Mouse (Mus musculus) thymus, postnatal 25 days (tissue): Measurements from ENCODE around the gene Wdr62.
"Not testable (repeated sequence)": the region's sequence is repeated elsewhere in the genome, so short reads cannot be mapped to it uniquely, and the experiment has no call there.

Experiments
- DNase-seq: peaks from one replicate; pipeline ENCODE4 v3.0.0; 2022

Wdr62 gene

DNA sequence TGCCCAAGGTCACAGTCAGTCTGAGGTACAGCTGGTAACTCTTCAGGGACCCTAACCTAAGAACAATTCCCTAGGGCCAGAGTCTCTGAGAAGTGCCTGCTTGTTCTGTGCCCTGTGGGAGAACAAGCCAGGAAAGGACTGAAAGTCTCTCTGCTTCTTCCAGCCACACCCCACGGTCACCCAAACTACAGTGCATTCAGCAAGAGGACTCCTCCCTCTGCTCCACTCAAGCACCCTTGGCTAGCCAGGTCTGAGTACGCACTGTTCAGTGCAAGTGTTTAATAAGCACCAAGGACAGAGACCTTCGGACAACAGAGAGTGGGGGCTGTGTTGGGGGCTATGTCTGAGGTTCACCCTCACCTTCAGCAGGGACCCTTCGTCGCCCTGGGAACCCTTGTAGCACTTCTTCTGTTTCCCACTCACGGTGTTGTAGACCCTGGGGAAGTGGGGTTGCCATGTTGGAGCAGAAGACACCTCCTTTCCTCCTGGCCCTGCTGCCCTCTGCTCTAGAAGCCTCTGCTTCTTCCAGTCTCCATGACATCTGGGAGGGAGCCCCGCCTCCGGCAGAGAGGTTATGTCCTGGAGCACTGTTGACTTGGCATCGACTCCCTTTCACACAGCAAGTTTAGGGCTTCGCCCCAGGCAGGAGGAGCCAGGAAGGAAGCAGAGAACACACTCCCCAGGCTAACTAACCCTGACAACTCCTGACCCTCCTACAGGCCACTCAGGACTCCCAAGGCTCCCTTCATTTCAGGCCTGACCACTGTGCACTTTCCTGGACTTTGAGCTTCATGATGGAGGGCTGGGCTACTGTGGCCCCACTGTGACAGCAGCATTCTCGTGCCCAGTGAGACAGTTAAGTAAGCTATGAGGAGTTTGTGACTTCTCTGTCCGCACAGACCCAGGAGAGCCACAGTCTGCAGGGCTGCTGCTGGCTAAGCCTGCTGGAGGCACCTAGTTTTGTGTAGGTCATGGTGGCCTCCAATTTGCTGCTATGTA, 28.0 kb downstream of the Wdr62 start:
- no peak for DNase-seq

DNA sequence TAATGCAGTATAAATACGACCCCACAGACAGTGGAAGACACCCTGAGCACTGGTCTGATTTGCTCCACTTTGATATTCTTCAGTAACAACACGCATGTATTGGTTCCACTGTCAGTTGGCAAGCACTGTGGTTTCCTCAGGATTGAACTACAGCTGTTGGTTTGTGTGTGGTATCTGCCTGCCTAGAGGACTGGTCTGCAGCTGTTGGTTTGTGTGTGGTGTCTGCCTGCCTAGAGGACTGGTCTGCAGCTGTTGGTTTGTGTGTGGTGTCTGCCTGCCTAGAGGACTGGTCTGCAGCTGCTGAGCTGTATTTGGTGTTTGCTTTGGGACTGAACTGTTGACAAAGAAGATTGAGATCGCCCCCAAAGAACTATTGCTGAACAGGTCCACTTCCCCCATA, 42.8 kb downstream of the Wdr62 start:
- not testable (repeated sequence) for DNase-seq

DNA sequence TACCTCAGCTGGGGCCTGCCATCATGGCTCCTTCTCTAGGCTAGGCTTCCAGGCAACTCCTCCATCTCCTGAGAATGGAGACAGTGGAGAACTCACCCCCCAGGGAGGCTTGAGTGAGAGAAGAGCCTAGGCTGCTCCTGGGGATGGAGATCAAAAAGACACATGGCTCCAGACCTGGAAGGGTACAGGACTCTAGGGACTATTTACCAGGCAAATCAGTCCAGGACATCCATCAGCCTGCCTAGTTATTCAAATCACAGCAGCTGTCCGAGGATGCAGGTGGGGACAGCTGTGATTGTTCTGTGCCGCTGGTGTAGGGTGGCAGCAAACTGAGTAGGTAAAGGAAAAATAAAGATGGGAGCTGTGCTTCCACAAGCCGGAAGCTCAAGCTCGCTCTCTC, 44.6 kb downstream of the Wdr62 start, which contains the start of gene Ovol3:
TSS of gene Ovol3 (minus strand) at position 101 of the 400 bp plus-strand sequence.
- no peak for DNase-seq

DNA sequence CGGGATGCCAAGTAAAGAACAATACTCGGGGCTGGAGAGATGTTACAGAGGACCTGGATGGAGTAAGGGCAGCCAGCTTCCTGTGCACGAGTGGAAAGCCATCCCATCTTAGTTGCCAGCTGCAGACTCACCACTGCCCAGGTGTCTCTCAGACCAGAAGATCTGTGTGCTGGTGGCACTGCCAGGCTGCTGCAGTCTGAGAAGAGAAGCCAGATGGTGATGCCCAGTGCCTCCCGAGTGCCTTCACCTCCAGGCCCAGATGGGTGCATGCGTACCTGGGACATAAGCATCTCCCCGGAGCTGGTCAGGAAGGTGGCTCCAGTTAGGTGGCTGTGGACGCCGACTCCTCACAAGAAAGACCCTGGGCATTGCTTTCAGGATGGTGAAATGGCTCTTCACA, 45.1 kb downstream of the Wdr62 start:
- DNase-seq: no peak

DNA sequence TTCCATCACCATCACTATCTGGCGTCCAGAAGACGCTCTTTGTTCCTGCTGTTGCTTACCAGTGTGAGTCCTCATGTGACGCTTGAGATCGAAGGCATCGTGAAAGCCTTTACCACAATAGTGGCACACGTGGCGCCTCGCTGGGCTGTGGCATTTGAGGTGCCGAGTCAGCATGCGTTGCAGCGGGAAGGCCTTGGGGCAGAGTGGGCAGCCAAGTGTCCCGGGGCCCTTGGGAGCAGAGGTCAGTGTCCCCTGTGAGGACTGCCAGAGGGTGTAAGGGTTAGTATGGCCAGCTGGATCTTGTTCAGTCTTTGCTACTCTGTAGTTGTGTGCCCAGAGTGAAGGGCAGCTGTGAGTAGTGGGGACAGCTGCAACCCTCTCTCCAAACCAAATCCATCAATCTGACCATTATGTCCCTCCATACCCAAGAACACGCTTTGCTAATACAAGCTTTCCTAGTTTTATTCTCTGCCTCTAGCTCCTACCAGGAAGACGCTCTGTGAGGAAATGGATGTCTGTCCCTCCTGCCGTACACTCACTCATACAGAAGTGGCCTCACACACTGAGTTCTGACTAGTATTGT, 45.9 kb downstream of the Wdr62 start:
- no peak for DNase-seq

DNA sequence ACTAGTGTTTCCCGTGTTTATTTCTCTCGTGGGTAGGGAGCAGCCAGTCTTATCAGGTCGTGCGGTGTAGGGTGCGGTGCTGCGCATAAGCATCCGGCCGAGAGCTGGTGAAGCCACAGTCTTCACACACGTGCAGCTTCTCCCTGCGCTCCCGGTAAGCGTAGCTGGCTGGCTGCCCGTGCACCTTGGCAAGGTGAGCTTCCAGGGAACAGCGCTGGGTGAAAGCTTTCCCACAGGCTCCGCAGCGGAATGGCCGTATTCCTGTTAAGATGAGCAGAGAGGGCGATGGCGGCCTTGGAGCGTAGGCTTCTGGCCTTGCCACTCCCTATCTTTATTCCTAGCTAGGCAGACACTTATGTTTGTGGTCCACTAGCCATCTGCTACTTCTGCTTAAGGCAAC, 46.8 kb downstream of the Wdr62 start:
- no peak for DNase-seq

DNA sequence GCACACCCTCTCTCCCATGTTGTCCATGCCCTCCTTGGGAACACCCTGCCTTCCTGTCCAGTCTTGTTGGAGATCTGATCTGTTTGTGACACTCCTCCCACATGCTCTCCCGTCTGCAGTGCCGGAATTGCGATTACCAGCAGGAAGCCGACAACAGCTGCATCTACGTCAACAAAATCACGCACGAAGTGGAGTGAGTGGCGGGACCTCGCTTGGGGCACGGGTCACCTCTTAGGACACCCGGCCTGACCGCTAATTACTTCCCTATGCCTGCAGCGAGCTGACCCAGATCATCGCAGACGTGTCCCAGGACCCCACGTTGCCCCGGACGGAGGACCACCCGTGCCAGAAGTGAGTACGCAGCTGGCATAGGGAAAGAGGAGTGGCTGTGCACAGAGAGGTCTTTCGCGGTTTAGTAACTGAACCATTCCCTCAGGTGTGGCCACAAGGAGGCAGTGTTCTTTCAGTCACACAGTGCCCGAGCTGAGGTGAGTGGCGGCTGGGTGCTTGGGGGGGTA, 47.5 kb downstream of the Wdr62 start:
- peak; percentile 61 for DNase-seq

DNA sequence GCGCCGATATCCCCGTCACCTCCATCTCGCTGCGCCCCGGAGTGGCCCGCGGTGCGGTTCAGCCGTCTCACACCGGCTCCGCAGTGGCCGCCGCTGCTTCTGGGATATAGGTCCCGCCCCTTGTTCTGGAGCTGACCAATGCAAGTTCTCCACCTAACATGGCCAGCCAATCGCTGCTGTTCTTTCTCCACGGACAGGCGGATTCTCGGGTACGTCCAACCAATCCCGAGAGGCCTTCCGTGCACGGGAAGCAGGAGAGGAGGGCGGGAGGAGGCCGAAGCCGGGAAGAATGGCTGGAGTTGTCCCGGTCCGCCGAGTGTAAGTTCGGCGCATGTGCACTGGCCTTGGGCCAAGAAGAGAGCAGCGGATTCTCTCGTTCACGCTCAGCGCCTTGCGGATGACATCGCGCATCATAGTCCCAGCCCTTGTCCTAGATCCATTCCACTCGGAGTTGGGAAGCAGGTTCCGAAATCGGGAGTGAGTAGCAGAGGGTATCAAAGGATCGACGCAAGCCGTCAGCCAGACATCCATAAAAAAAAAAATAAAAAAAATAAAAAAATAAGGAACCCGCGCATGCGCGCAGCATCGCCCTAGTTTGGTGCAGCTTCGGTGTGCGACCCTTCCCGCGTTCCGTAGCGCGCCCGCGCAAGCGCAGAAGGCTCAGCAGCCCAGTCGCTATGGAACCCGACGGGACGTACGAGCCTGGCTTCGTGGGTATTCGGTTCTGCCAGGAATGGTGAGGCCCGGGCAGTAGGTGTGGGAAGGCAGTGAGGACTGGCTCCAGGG, 48.4 kb downstream of the Wdr62 start, which contains the start of the genes Polr2i and Tbcb:
TSS of gene Polr2i (plus strand) at position 280 of the 786 bp plus-strand sequence.
TSS of gene Tbcb (minus strand) at position 604 of the 786 bp plus-strand sequence.
- DNase-seq: peak; percentile 94

DNA sequence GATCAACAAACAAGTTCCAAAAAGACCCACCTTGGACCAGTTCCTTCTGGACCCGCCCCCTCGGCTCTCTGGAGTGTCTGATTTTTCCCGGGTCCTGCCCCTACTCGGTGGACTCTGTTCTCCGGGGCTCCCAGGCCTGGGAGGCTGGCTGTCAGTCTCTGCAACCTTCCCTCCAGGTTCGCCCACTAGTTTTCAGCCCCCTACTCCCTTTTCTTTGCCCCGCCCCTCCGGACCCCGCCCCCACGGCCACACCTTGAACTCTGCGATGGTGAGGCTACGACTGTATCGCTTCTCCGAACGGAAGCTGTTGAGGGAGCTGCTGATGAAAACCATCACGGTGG, 48.9 kb downstream of the Wdr62 start:
- no peak for DNase-seq

DNA sequence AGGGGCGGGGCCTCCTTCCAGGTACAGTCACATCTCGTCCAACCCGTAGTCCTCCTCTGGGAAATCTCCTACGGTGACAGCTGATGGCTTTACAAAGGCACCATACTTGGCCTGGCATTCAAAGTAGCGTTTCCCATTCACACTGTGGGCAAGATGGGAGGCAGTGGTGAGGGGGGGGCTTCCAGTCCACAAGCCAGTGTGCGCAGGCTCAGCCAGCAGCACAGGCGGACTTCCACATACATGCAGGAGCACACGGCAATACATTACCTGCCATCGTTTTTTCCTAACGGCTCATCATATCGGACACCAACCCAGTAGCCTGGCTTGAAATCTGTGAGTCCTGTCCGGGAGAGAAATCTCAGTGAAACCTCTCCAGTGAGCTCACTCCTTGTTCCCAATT, 56.0 kb downstream of the Wdr62 start:
- DNase-seq: no peak

DNA sequence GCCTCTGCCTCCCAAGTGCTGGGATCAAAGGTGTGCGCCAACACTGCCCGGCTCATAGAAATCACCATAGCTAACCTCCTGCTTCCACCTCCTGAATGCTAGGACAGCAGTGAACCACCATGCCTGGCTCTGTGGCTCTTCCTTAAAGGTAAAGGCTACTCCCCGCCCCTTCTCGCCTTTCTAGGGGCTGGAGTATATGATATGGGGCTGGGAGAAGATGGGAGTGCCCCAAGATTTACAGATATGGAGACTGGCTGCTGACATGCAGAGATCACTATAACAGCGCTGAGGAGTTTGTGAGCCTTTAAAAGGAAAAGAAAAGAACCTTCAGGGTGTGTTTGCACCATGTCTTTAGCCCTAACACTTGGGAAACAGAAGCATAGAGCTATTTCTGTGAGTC, 58.0 kb downstream of the Wdr62 start:
- DNase-seq: no peak

DNA sequence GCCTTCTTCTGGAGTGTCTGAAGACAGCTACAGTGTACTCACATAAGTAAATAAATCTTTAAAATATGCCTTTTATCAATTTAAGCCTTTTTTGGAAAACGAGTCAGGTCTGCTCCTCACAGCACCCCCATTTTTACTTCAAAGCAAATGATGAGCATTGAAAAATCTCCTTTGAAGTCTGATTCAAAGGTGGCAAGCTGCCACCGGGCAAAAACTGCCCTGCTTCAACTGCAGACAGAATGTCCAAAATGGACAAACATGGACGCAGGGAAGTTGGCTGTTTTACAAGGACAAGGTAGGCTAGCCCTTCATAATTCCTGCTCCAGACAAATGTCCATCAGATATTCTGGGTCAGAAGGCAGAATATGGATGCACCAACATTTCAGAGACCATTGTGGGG, 58.8 kb downstream of the Wdr62 start:
- DNase-seq: no peak

DNA sequence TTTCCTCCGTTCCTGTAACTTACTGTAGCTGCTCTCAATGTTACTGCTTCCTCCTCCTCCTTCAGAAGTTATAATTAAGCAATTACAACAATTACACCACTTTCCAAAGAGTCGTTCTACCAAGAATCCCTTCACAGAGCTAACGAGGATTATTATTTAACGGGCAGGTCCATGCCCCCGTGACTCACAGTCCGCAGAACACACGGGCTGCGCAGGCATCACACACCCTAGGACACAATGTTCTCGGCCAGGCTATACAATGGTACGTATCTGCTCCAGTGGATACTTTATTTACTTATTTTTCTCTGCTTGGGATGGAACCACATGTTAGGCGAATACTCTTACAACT, 60.2 kb downstream of the Wdr62 start:
- no peak for DNase-seq

DNA sequence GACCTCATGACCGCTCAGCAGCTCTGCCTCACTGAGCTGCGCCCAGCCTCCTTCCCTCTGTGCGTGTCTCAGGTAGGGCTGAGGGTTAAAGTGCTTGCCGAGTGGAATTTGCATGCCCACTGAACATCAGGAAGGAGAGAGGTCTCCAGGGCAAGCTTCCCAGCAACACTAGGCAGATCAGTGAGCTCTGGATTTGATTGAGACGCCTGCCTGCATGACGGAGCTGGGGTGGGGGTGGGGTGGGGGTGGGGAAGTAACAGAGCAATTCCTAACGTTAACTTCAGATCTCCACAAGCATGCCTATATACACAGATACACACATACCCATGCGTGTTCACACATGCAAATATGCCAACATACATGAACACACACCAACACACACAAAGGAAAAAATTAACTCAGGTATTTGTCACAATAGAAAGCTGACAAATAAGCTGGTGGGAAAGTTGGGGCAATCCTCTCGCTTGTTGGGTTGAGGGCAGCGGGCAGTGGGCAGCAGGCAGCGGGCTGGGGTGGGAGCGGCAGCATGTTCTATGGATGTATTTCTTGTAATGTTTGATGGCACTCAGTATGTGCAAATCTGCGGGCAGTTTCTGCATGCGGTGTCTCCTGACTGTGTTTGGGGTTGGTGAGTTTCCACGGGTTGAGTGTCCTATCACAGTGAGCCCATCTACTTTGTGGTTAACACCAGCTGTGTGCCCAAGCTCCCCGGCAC, 60.8 kb downstream of the Wdr62 start:
- DNase-seq: peak; percentile 57

DNA sequence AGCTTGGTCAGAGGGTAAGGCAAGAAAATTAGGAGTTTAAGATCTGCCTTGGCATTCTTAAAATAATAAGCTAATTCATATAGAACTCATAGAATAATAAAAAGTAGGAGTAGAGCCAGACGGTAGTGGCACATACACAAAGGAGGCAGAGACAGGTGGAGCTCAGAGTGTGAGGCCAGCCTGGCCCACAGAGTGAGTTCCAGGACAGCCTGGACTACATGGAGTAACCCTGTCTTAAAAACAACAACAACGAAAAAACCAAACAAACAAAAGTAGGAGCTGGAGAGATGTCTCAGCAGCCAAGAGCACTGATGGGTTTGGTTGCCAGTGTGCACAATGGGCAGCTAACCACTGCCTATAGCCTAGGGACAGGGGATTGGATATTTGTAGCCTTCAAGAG, 62.9 kb downstream of the Wdr62 start:
- DNase-seq: no peak

DNA sequence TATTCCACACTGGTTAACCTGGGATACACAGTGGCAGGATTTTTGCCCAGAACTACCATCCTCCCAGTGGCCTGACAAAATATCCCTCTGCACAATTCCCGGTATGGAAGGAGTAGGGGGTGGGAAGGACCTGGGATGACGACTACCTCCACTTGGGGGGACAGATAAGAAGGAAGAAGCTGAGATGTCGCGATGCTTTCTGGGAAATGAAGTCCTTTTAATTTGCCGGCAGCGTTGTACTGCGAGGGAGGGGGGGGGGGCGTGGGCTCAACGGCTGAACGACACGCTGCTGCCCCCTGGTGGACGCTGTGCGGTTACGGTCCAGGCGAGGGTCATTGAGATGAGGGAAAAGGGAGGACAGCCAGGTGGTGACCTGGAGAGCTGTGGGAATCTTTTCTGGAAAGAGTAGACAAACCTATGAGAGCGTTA, 63.5 kb downstream of the Wdr62 start:
- DNase-seq: peak; percentile 65

DNA sequence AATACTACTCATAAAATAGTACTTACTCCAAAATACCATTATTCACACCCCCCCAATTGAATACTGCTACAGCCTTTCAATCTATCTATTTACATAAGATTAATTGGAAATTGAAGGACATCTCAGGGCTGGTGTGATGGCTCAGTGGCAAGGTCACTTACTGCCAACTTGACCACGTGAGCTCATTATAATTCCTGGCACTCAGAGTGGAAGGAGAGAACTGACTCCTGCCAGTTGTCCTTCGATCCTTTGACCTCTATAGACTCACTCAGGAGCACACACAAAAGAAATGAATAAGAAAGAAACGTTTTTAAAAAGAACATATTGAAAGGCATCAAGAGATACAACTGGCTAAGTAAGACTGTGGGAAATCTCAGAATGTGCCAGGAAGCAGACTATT, 64.3 kb downstream of the Wdr62 start:
- no peak for DNase-seq

DNA sequence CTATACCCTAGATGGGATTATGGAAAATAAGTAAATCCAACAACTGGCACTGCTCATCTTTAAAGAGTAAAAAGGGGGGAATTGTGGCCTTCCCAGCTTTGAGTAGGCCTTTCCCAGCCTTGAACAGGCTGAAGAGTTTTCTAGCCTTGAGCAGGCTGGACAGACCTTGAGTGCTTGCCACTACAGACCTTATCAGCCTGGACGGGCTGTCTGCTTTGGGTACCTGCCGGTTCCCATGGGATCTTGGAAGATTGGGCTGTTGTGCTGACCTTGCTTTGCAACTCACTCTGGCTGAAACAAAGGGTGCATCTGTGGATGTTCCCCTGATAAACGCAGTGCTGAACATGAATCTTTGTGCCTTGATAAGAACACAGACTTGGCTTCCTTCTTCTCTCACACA, 66.3 kb downstream of the Wdr62 start:
- no peak for DNase-seq

DNA sequence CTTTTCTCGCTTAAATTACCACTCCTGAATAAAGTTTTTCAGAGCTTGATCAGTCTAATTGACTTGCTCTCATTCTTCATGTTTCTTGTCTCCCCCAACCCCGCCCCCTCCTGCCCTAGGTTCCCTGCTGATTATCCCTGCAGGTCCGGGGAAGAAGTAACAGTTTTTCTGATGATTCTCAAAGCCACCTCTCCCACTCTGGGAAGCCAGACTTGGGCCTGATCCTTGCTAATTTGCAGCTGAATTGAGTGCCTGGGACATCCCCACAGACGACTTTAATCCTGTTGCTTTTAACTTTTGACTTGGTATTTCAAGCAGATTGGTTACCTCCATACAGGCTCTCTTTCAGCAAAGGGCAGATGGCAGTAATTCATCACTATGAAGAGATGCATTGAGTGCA, 69.2 kb downstream of the Wdr62 start:
- DNase-seq: no peak

DNA sequence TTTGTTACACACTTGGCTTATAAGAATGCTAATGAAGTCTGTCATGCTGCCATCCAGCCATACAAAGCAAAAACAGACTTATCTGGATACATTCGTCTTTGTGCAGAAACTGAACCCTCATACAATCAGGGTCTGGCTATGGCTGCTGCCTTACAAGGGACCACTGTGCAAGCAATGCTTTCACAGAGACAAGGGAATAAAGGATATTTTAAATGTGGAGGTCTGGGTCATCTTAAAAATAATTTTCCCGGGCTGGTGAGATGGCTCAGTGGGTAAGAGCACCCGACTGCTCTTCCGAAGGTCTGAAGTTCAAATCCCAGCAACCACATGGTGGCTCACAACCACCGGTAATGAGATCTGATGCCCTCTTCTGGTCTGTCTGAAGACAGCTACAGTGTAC, 73.9 kb downstream of the Wdr62 start:
- not testable (repeated sequence) for DNase-seq

DNA sequence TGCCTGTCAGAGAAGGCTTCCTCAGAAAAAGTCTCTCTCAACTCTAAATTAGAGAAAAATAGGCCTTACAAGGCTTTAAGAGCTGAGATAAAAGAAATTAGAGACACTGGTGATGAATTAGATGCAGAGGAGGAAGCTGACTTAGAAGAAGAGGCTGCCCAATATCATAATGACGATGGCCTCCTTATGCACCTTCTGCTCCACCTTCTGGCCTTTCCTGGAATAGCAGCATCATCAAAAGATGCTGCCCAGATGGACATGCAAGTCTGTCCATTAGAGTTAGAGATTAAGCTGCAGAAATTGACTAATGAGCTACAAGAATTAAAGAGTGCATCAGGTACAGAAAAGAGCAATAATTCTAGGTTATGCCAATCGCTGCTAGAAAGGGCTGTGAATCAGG, 74.8 kb downstream of the Wdr62 start:
- peak; percentile 44 for DNase-seq

DNA sequence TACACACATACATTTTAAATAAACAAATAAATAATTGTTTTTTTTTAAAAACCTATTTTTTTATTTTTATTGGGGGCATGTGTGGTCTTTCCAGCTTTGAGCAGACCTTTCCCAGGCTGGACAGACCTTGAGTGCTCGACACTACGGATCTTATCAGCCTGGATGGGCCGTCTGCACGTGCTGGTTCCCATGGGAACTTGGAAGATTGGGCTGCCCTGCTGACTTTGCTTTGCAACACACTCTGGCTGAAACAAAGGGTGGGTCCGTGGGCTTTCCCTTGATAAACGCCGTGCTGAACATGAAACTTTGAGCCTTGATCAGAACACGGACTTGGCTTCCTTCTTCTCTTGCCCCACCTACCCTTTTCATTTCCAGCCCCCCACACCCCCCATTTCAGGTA, 75.8 kb downstream of the Wdr62 start:
- DNase-seq: no peak
